Mouse (Mus musculus) mouse trophoblast stem cell (cell line): Measurements from ENCODE around the gene Rpl22l1.
"Not testable (repeated sequence)": the region's sequence is repeated elsewhere in the genome, so short reads cannot be mapped to it uniquely, and the experiment has no call there.

ENCODE experiments used
- in situ Hi-C, 2 experiments: fragments of 300-500 bp; cut with MseI, MboI; formaldehyde crosslinking; loops; 2 replicates in 1 of 2; 3 replicates in 1 of 2; pipeline ENCODE4 v1.15.1; 2025

Rpl22l1 gene

GRCm38 (mm10) chr3:28836796-28837371, 31.6 kb downstream of the Rpl22l1 start:
- in situ Hi-C loops, result no loop called here

- in situ Hi-C loops, result no loop called here
Observed at GRCm38 (mm10) chr3:28841886-28842649, 36.8 kb downstream of the Rpl22l1 start.

GRCm38 (mm10) chr3:28843231-28843630, 38.0 kb downstream of the Rpl22l1 start:
- in situ Hi-C loops, result no loop called here

- in situ Hi-C loops, result no loop called here
Observed at GRCm38 (mm10) chr3:28847115-28847514, 41.9 kb downstream of the Rpl22l1 start.

- in situ Hi-C loops, result not testable (repeated sequence)
Observed at GRCm38 (mm10) chr3:28852174-28852573, 46.9 kb downstream of the Rpl22l1 start.
